Mouse (Mus musculus) CH12.LX (cell line): Measurements from ENCODE around the gene Ghdc. TPM values are rescaled to one million over a fixed set of nuclear protein-coding genes. Genes with fewer than 3 reads are reported as not detected.

Experiments used
- DNase-seq: peaks from one replicate; pipeline ENCODE4 v3.0.0-alpha.2; 2013; ENCODE audit errors: extremely low read depth
- H3K27ac ChIP-seq: 2 replicates; pipeline ENCODE4 v1.5.1; 2012; ENCODE audit warnings: low read depth, mild to moderate bottlenecking, control low read depth, moderate library complexity; ENCODE audit not compliant: insufficient read depth
- H3K27me3 ChIP-seq: replicated peaks from 2 replicates; pipeline ENCODE3; 2012; ENCODE audit warnings: inconsistent platforms
- H3K36me3 ChIP-seq, 2 experiments: replicated peaks in 1 of 2; 2 replicates each; pipeline versions ENCODE3 to v1.6.1; 2012; ENCODE audit warnings: inconsistent platforms in 1 of 2, low read length in 1 of 2, mild to moderate bottlenecking in 1 of 2, mixed read lengths in 1 of 2, moderate library complexity in 1 of 2; ENCODE audit not compliant: control insufficient read depth in 1 of 2, insufficient read depth in 1 of 2
- H3K4me1 ChIP-seq, 2 experiments: 2 replicates each; pipeline ENCODE4 v1.6.1; 2012; ENCODE audit warnings: inconsistent platforms in 1 of 2, moderate library complexity in 1 of 2; ENCODE audit not compliant: insufficient read depth in 2 of 2, control insufficient read depth in 1 of 2
- H3K4me2 ChIP-seq: 2 replicates; pipeline ENCODE4 v1.6.1; 2012; ENCODE audit warnings: low read depth, mild to moderate bottlenecking, control low read depth; ENCODE audit not compliant: poor library complexity, insufficient read depth, severe bottlenecking
- H3K4me3 ChIP-seq, 3 experiments: fragments of 150-350 bp in 1 of 3; sonication (generic) in 1 of 3; replicated peaks in 1 of 3; 2 replicates each; pipeline versions ENCODE3 to v1.5.1; 2011 to 2012; ENCODE audit warnings: low read depth in 2 of 3, low read length in 2 of 3, mild to moderate bottlenecking in 2 of 3, moderate library complexity in 2 of 3, control low read depth in 1 of 3, improper control_type of control experiment in 1 of 3, inconsistent platforms in 1 of 3, mixed read lengths in 1 of 3; ENCODE audit not compliant: poor library complexity in 1 of 3
- H3K79me2 ChIP-seq: replicated peaks from 2 replicates; pipeline ENCODE4 v1.6.1; 2012; ENCODE audit warnings: mild to moderate bottlenecking, moderate library complexity; ENCODE audit not compliant: control insufficient read depth, poor library complexity, insufficient read depth, severe bottlenecking; ENCODE audit errors: extremely low read depth
- H3K9ac ChIP-seq: 2 replicates; pipeline ENCODE4 v1.6.1; 2012; ENCODE audit warnings: low read depth, mild to moderate bottlenecking, control low read depth, moderate library complexity; ENCODE audit not compliant: insufficient read depth
- H3K9me3 ChIP-seq: replicated peaks from 2 replicates; pipeline ENCODE3; 2012; ENCODE audit warnings: low read length, inconsistent platforms, mixed read lengths
- BHLHE40 ChIP-seq: IDR thresholded peaks from 2 replicates; pipeline ENCODE4 v1.6.1; 2011; ENCODE audit warnings: mild to moderate bottlenecking, low read depth, low read length, improper control_type of control experiment
- CHD2 ChIP-seq: IDR thresholded peaks from 2 replicates; pipeline ENCODE4 v1.6.1; 2011; ENCODE audit warnings: low read length, improper control_type of control experiment
- CTCF ChIP-seq, 2 experiments: IDR thresholded peaks in 1 of 2; conservative IDR thresholded peaks in 1 of 2; 2 replicates each; pipeline ENCODE4 v1.5.1; 2011 to 2012; ENCODE audit warnings: low read depth in 2 of 2, low read length in 2 of 2, improper control_type of control experiment in 1 of 2, inconsistent platforms in 1 of 2, mild to moderate bottlenecking in 1 of 2, moderate library complexity in 1 of 2
- E2F4 ChIP-seq: IDR thresholded peaks from 2 replicates; pipeline ENCODE4 v1.6.1; 2011; ENCODE audit warnings: low read depth, low read length, improper control_type of control experiment; ENCODE audit not compliant: insufficient replicate concordance
- EP300 ChIP-seq: IDR thresholded peaks from 2 replicates; pipeline ENCODE4 v1.6.1; 2011; ENCODE audit warnings: low read length, improper control_type of control experiment
- ETS1 ChIP-seq: conservative IDR thresholded peaks from 2 replicates; pipeline ENCODE4 v1.6.1; 2012; ENCODE audit warnings: low read depth, mild to moderate bottlenecking, inconsistent platforms, low read length, improper control_type of control experiment, moderate library complexity
- IRF4 ChIP-seq: IDR thresholded peaks from 2 replicates; pipeline ENCODE4 v1.6.1; 2014; ENCODE audit warnings: low read depth, mild to moderate bottlenecking, inconsistent platforms, low read length, improper control_type of control experiment
- JUND ChIP-seq: conservative IDR thresholded peaks from 2 replicates; pipeline ENCODE4 v1.6.1; 2011; ENCODE audit warnings: low read depth, low read length, improper control_type of control experiment
- KAT2A ChIP-seq: IDR thresholded peaks from 2 replicates; pipeline ENCODE4 v1.6.1; 2012; ENCODE audit warnings: low read length, improper control_type of control experiment, inconsistent platforms; ENCODE audit not compliant: insufficient replicate concordance
- MAX ChIP-seq: IDR thresholded peaks from 2 replicates; pipeline ENCODE4 v1.6.1; 2011; ENCODE audit warnings: low read length, improper control_type of control experiment
- MEF2A ChIP-seq: IDR thresholded peaks from 2 replicates; pipeline ENCODE4 v1.6.1; 2014; ENCODE audit warnings: low read depth, mild to moderate bottlenecking, inconsistent platforms, low read length, improper control_type of control experiment, borderline replicate concordance
- NELFE ChIP-seq: IDR thresholded peaks from 2 replicates; pipeline ENCODE4 v1.6.1; 2011; ENCODE audit warnings: low read depth, low read length, improper control_type of control experiment
- NRF1 ChIP-seq: IDR thresholded peaks from 2 replicates; pipeline ENCODE4 v1.6.1; 2014; ENCODE audit warnings: low read depth, mild to moderate bottlenecking, inconsistent platforms, low read length, improper control_type of control experiment, moderate library complexity
- PAX5 ChIP-seq: IDR thresholded peaks from 2 replicates; pipeline ENCODE4 v1.6.1; 2012; ENCODE audit warnings: low read length, inconsistent platforms, mixed read lengths
- RAD21 ChIP-seq: IDR thresholded peaks from 2 replicates; pipeline ENCODE4 v1.6.1; 2011; ENCODE audit warnings: low read depth, mild to moderate bottlenecking, low read length, improper control_type of control experiment, moderate library complexity
- TBP ChIP-seq: conservative IDR thresholded peaks from 2 replicates; pipeline ENCODE4 v1.6.1; 2011; ENCODE audit warnings: low read depth, low read length, improper control_type of control experiment
- UBTF ChIP-seq: IDR thresholded peaks from 2 replicates; pipeline ENCODE4 v1.6.1; 2012; ENCODE audit warnings: low read depth, mild to moderate bottlenecking, inconsistent platforms, low read length, improper control_type of control experiment, moderate library complexity
- USF2 ChIP-seq: conservative IDR thresholded peaks from 2 replicates; pipeline ENCODE4 v1.6.1; 2011; ENCODE audit warnings: low read depth, low read length, improper control_type of control experiment
- ZMIZ1 ChIP-seq: IDR thresholded peaks from 2 replicates; pipeline ENCODE4 v1.6.1; 2012; ENCODE audit warnings: low read depth, mild to moderate bottlenecking, inconsistent platforms, low read length, improper control_type of control experiment
- dilution Hi-C: fragments of 300-500 bp; cut with MboI; formaldehyde crosslinking; loops from 2 replicates; pipeline ENCODE4 v1.14.3; 2020; ENCODE audit warnings: low sequenced_read_pairs; ENCODE audit not compliant: extremely low pct_unique_long_range_greater_than_20kb, extremely low pct_ligation_motif_present
- in situ Hi-C: fragments of 300-500 bp; cut with MboI; formaldehyde crosslinking; loops from 3 replicates; pipeline ENCODE4 v1.14.3; 2019; ENCODE audit warnings: low sequenced_read_pairs, low pct_ligation_motif_present, low pct_unique_long_range_greater_than_20kb, mixed read lengths
- polyA plus RNA-seq: library from polyadenylated mRNA; unstranded; fragments of >175 nt; gene quantifications from 2 replicates; pipeline ENCODE4 v1.2.1, GENCODE M21; 2012; ENCODE audit warnings: low read depth; ENCODE audit not compliant: insufficient read length
- total RNA-seq, 2 experiments: library from RNA; depleted of rRNA; stranded (reverse); fragments of 300-350 nt in 1 of 2; fragments of >200 nt in 1 of 2; gene quantifications; 2 replicates each; pipeline ENCODE4 v1.2.3; 2012 to 2014

Ghdc gene
- total and polyA plus RNA-seq, 3 experiments, result 10.9 to 17.9 (median 16.6) TPM

DNA sequence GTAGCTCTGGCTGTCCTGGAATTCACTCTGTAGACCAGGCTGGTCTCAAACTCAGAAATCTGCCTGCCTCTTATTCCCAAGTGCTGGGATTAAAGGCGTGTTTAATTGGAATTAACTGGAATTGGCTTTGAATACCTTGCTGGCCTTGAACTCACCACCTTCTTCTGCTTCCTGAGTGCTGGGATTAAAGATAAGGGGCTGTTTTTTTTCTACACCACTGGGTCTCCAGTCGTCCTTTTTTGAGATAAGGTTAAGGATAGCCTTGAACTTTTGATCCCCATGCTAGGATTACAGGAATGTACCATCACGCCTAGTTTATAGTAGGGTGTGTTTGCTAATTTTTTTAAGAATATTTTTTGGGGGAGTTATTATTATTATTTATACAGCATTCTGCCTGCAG is 7.3 kb upstream of the Ghdc start:
- no peak overlapping the region for H3K4me2 ChIP-seq
- H3K27ac ChIP-seq, result no peak overlapping the region
- no peak overlapping the region for H3K4me3 ChIP-seq
- in situ Hi-C loops, result no loop called here
- H3K9ac ChIP-seq, result no peak overlapping the region
- peaks cover 11 to 36% of the 10 kb centered on the region in 2 experiments for H3K36me3 ChIP-seq
- TF ChIP-seq CTCF (conservative IDR thresholded peaks at IDR 0.05 in 1 of 2, IDR thresholded peaks at IDR 0.05 in 1 of 2; ENCODE audit: low read depth in 2 of 2, low read length in 2 of 2) (peak in 1 of 2 experiments; percentile 21; a peak in 1 of 4 replicates), USF2 (no peak)
- no peaks in the 10 kb centered on the region for H3K79me2 ChIP-seq
- dilution Hi-C loops, result no loop called here
- H3K27me3 ChIP-seq, result no peaks in the 10 kb centered on the region
- DNase-seq, result no peak
- H3K4me1 ChIP-seq, result peaks cover 4 to 37% of the 10 kb centered on the region in 2 experiments
- no peaks in the 10 kb centered on the region for H3K9me3 ChIP-seq

- H3K79me2 ChIP-seq, result no peaks in the 10 kb centered on the region
- no peaks in the 10 kb centered on the region for H3K27me3 ChIP-seq
Measured at GRCm38 (mm10) chr11:100775921-100776320, 5.2 kb upstream of the Ghdc start.

GRCm38 (mm10) chr11:100774261-100774660 is 3.5 kb upstream of the Ghdc start:
- Histone ChIP-seq H3K36me3 (peaks cover 0 to 4% of the 10 kb centered on the region in 2 experiments), H3K4me2 (no peak overlapping the region), H3K4me3 (no peak overlapping the region), H3K79me2 (no peaks in the 10 kb centered on the region), H3K27me3 (no peaks in the 10 kb centered on the region), H3K9me3 (no peaks in the 10 kb centered on the region), H3K4me1 (peaks cover 7 to 45% of the 10 kb centered on the region in 2 experiments), H3K27ac (no peak overlapping the region), H3K9ac (no peak overlapping the region)
- dilution Hi-C loops (no loop called here), in situ Hi-C loops (no loop called here)
- peak; percentile 59 for DNase-seq
- TF ChIP-seq MEF2A, result no peak
- no peak for TF ChIP-seq EP300
- TF ChIP-seq TBP, result no peak

More at GRCm38 (mm10) chr11:100775921-100776320, 5.2 kb upstream of the Ghdc start:
- H3K4me1 ChIP-seq, result peaks cover 4 to 37% of the 10 kb centered on the region in 2 experiments
- TF ChIP-seq IRF4, result peak; percentile 26; the same call in 1 of the 2 replicates
- TF ChIP-seq RAD21, result no peak
- TF ChIP-seq KAT2A, result no peak
- TF ChIP-seq MAX, result 0 out of 2 replicates have a peak, but pooled peaks have one; percentile 29
- no peak for TF ChIP-seq ZMIZ1
- TF ChIP-seq E2F4, result no peak
- TF ChIP-seq BHLHE40, result 0 out of 2 replicates have a peak, but pooled peaks have one; percentile 15
- 0 out of 2 replicates have a peak, but pooled peaks have one; percentile 15 for TF ChIP-seq JUND
- TF ChIP-seq NRF1, result no peak
- no peak for TF ChIP-seq CHD2
- peak; percentile 94 for TF ChIP-seq TBP
- no peak for TF ChIP-seq PAX5
- TF ChIP-seq UBTF, result peak; percentile 98
- peak; percentile 43 for TF ChIP-seq ETS1
- no peak for TF ChIP-seq NELFE
- no peak for TF ChIP-seq EP300
- TF ChIP-seq CTCF (conservative IDR thresholded peaks at IDR 0.05 in 1 of 2, IDR thresholded peaks at IDR 0.05 in 1 of 2; ENCODE audit: low read depth in 2 of 2, low read length in 2 of 2), result no peak
- dilution Hi-C loops (no loop called here), in situ Hi-C loops (no loop called here)
- H3K4me3 ChIP-seq, result no peak overlapping the region
- H3K4me2 ChIP-seq, result peak overlapping the region; percentile 19; the same call in 1 of the 2 replicates
- peak overlapping the region; percentile 9 for H3K27ac ChIP-seq
- H3K9me3 ChIP-seq, result no peaks in the 10 kb centered on the region
- H3K36me3 ChIP-seq, result peaks cover 0 to 16% of the 10 kb centered on the region in 2 experiments
- peak; percentile 82 for DNase-seq
- no peak overlapping the region for H3K9ac ChIP-seq
